Mouse (Mus musculus) embryonic facial prominence, embryonic 10.5 days (tissue): Measurements from ENCODE around the gene Sugt1. TPM values are rescaled to one million over a fixed set of nuclear protein-coding genes. Genes with fewer than 3 reads are reported as not detected.

Experiments used
- DNase-seq: peaks from one replicate; pipeline ENCODE4 v3.0.0-alpha.2; 2017; ENCODE audit warnings: low spot score
- H3K27ac ChIP-seq: fragments of 300-500 bp; sonication (generic); replicated peaks from 2 replicates; pipeline ENCODE4 v1.5.1; 2016; ENCODE audit warnings: mild to moderate bottlenecking
- H3K27me3 ChIP-seq: fragments of 300-500 bp; sonication (generic); replicated peaks from 2 replicates; pipeline ENCODE4 v1.6.1; 2016; ENCODE audit warnings: low read depth, mild to moderate bottlenecking; ENCODE audit not compliant: poor library complexity, severe bottlenecking
- H3K36me3 ChIP-seq: fragments of 300-500 bp; sonication (generic); replicated peaks from 2 replicates; pipeline ENCODE4 v1.6.1; 2016; ENCODE audit warnings: mild to moderate bottlenecking, moderate library complexity
- H3K4me1 ChIP-seq: fragments of 300-500 bp; sonication (generic); 2 replicates; pipeline ENCODE4 v1.6.1; 2016
- H3K4me3 ChIP-seq: fragments of 300-500 bp; sonication (generic); 2 replicates; pipeline ENCODE4 v1.5.1; 2016; ENCODE audit warnings: mild to moderate bottlenecking, moderate library complexity
- H3K9me3 ChIP-seq: fragments of 300-500 bp; sonication (generic); 2 replicates; pipeline ENCODE4 v1.6.1; 2016; ENCODE audit warnings: mild to moderate bottlenecking
- WGBS: fragments of 180-500 bp; shearing (Covaris S2); methylation state at CpG from one replicate; pipeline ENCODE4 v1.1.7; 2016; 5-methylcytosine and 5-hydroxymethylcytosine counted together
- microRNA-seq: library from miRNA; unstranded; fragments of <30 nt; microRNA quantifications from one replicate; pipeline ENCODE4, GENCODE M21; 2017
- polyA plus RNA-seq: library from polyadenylated mRNA; unstranded; fragments of >200 nt; fragmentation: Nextera tagmentation; extraction: Ambion mirVana; gene quantifications from 2 replicates; pipeline ENCODE4 v1.2.1, GENCODE M21; 2016

The Sugt1 gene
- polyA plus RNA-seq, 1 experiment from 2014 or later: 151 TPM

- H3K4me3 ChIP-seq: peak overlapping the region; percentile 53
- peaks cover 15% of the 10 kb centered on the region for H3K27me3 ChIP-seq
- H3K36me3 ChIP-seq: no peaks in the 10 kb centered on the region
- H3K4me1 ChIP-seq: peaks cover 10% of the 10 kb centered on the region
- DNase-seq: peak; percentile 81
- peak overlapping the region; percentile 40; the same call in 1 of the 2 replicates for H3K27ac ChIP-seq
- 16% methylated on average over 33 of the region's 33 CpGs for WGBS
- no peaks in the 10 kb centered on the region for H3K9me3 ChIP-seq
Measured at GRCm38 (mm10) chr14:79661005-79661917, 73.8 kb downstream of the Sugt1 start.

GRCm38 (mm10) chr14:79662001-79662400 is 74.5 kb downstream of the Sugt1 start, which contains the start of gene Cnmd:
Gene Cnmd (minus strand): TSS chr14:79662170.
- Histone ChIP-seq H3K4me1 (peaks cover 10% of the 10 kb centered on the region), H3K27me3 (peaks cover 15% of the 10 kb centered on the region), H3K9me3 (no peaks in the 10 kb centered on the region), H3K36me3 (no peaks in the 10 kb centered on the region), H3K4me3 (peak within 1 kb of the TSS; percentile 53), H3K27ac (peak within 1 kb of the TSS; percentile 40; the same call in 1 of the 2 replicates)
- no peak for DNase-seq
- WGBS: 57% methylated on average over 4 of the region's 4 CpGs

GRCm38 (mm10) chr14:79671008-79671407 is 83.5 kb downstream of the Sugt1 start:
- Histone ChIP-seq H3K36me3 (no peaks in the 10 kb centered on the region), H3K27me3 (no peaks in the 10 kb centered on the region), H3K4me1 (peaks cover 15% of the 10 kb centered on the region; the same call in 1 of the 2 replicates), H3K9me3 (no peaks in the 10 kb centered on the region), H3K27ac (no peak overlapping the region), H3K4me3 (no peak overlapping the region)
- WGBS: 82% methylated on average over 3 of the region's 3 CpGs
- no peak for DNase-seq

GRCm38 (mm10) chr14:79672567-79672966 is 85.1 kb downstream of the Sugt1 start:
- H3K27ac ChIP-seq: no peak overlapping the region
- H3K9me3 ChIP-seq: no peaks in the 10 kb centered on the region
- H3K4me1 ChIP-seq: peaks cover 28% of the 10 kb centered on the region
- H3K27me3 ChIP-seq: no peaks in the 10 kb centered on the region
- no peak for DNase-seq
- H3K36me3 ChIP-seq: no peaks in the 10 kb centered on the region
- H3K4me3 ChIP-seq: no peak overlapping the region
- 84% methylated on average over 5 of the region's 5 CpGs for WGBS

- no peak for DNase-seq
- Histone ChIP-seq H3K36me3 (no peaks in the 10 kb centered on the region), H3K27me3 (no peaks in the 10 kb centered on the region), H3K9me3 (no peaks in the 10 kb centered on the region), H3K4me1 (peaks cover 36% of the 10 kb centered on the region), H3K4me3 (no peak overlapping the region), H3K27ac (no peak overlapping the region)
- 79% methylated on average over 17 of the region's 17 CpGs for WGBS
Measured at GRCm38 (mm10) chr14:79673083-79674013, 85.9 kb downstream of the Sugt1 start.

- DNase-seq: peak; percentile 29
- WGBS: 44% methylated on average over 15 of the region's 15 CpGs
- H3K27me3 ChIP-seq: no peaks in the 10 kb centered on the region
- peak overlapping the region; percentile 65 for H3K27ac ChIP-seq
- no peaks in the 10 kb centered on the region for H3K9me3 ChIP-seq
- H3K4me1 ChIP-seq: peaks cover 33% of the 10 kb centered on the region
- H3K36me3 ChIP-seq: no peaks in the 10 kb centered on the region
- peak overlapping the region; percentile 18; the same call in 1 of the 2 replicates for H3K4me3 ChIP-seq
Measured at GRCm38 (mm10) chr14:79677108-79677753, 89.7 kb downstream of the Sugt1 start.

- Histone ChIP-seq H3K27ac (peak overlapping the region; percentile 48; the same call in 1 of the 2 replicates), H3K4me1 (peaks cover 26% of the 10 kb centered on the region), H3K9me3 (no peaks in the 10 kb centered on the region), H3K27me3 (no peaks in the 10 kb centered on the region), H3K4me3 (no peak overlapping the region), H3K36me3 (no peaks in the 10 kb centered on the region)
- DNase-seq: peak; percentile 28
- WGBS: 41% methylated on average over 14 of the region's 14 CpGs
Measured at GRCm38 (mm10) chr14:79677891-79678687, 90.6 kb downstream of the Sugt1 start.

- Histone ChIP-seq H3K27ac (no peak overlapping the region), H3K27me3 (no peaks in the 10 kb centered on the region), H3K9me3 (no peaks in the 10 kb centered on the region), H3K4me3 (no peak overlapping the region), H3K36me3 (no peaks in the 10 kb centered on the region), H3K4me1 (peaks cover 23% of the 10 kb centered on the region)
- 70% methylated on average over 5 of the region's 5 CpGs for WGBS
- no peak for DNase-seq
Measured at GRCm38 (mm10) chr14:79680652-79681051, 93.2 kb downstream of the Sugt1 start.

Small RNA genes lying within 50 kb of the gene (microRNA-seq; reads per million reads assigned to microRNA genes)
- gene Gm27857: not detected

Other genes starting within 250 kb of the Sugt1 start
- 46.8 and 50.6 TPM in 2 replicates for gene Naa16, start 196.9 kb upstream of the Sugt1 start, polyA plus RNA-seq
- 8.2 and 9.6 TPM in 2 replicates for gene Mtrf1, start 189.9 kb upstream of the Sugt1 start, polyA plus RNA-seq
- gene Kbtbd7, start 161.2 kb upstream of the Sugt1 start, polyA plus RNA-seq: 12.1 and 13.3 TPM in 2 replicates
- gene Kbtbd6, start 135.9 kb upstream of the Sugt1 start, polyA plus RNA-seq: 5.1 and 6.1 TPM in 2 replicates
- gene Elf1, start 106.5 kb upstream of the Sugt1 start, polyA plus RNA-seq: 5.4 and 5.9 TPM in 2 replicates
- 48.1 and 54.8 TPM in 2 replicates for gene Wbp4, start 106.2 kb upstream of the Sugt1 start, polyA plus RNA-seq
- 2.4 and 5.5 TPM in 2 replicates for gene Cnmd, start 74.5 kb downstream of the Sugt1 start, polyA plus RNA-seq
- 3.6 and 9.8 TPM in 2 replicates for gene Pcdh8, start 183.6 kb downstream of the Sugt1 start, polyA plus RNA-seq